In the genomic region with DNA sequence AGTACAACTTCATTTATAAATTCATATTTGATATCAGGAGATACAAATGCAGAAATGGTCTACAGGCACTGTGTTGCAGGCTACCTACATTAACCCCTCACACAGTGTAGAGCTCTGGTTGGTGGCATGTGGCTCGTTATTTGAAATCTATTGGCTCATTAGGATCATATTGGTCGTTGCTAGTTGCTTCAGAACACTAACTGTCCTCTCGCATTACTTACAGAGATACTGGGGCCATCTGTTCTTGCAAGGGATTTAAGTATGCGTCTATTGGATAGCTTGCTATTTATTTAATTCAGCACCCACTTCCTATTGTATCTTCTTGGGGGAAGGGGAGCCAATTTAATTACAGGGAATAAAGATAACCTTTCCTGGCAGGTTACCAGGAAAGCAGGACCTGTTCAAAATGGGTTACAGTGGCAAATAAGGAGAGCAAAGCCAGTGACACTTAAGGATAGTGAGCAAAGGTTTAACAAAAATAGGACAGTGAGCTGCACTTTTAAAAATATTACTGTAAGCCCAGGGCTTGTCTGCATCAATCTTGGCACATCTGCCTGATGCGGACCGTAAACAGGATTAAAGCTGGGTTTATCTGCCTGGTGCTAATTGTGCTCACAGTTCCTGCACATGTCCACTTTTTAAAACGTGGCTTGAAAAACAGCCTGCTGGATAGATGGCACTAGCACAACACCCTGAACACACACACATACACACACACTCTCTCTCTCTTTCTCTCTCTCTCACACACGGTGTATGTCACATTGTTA, we compare ENCODE assay signal across 13 mouse cellular contexts. TPM values are rescaled to one million over a fixed set of nuclear protein-coding genes. Genes with fewer than 3 reads are reported as not detected.
DNase-seq lines count a peak whose midpoint lies in the region; ATAC-seq lines count a peak whose summit lies in the region.
"Had no signal": no experiment of that assay in that cellular context is flagged by ENCODE, and none has a peak within 500 bp of the region (broad histone marks: within the 10 kb centered on the region; RNA-seq: fewer than 3 reads in every experiment).

No protein-coding gene starts in this region.

- WGBS in hindbrain, embryonic 15.5 days: 33% methylated on average over 8 of the region's 8 CpGs

- no peaks in the 10 kb centered on the region for H3K9me3 ChIP-seq in hindbrain, embryonic 15.5 days
- H3K9me3 ChIP-seq: embryonic facial prominence, embryonic 12.5 days had no signal

- no peak overlapping the region for H3K4me2 ChIP-seq in hindbrain, embryonic 15.5 days
- H3K4me2 ChIP-seq: embryonic facial prominence, embryonic 12.5 days had no signal

- no peak overlapping the region for H3K4me3 ChIP-seq in hindbrain, embryonic 15.5 days
- H3K4me3 ChIP-seq: embryonic facial prominence, embryonic 12.5 days had no signal

- 0 out of 2 replicates have a peak, but pooled peaks cover 7% of the 10 kb centered on the region for H3K4me1 ChIP-seq in hindbrain, embryonic 15.5 days (replicated peaks)
- H3K4me1 ChIP-seq: embryonic facial prominence, embryonic 12.5 days had no signal

- no peak overlapping the region; the same call in 1 of the 2 replicates for H3K27ac ChIP-seq in hindbrain, embryonic 15.5 days (replicated peaks)
- H3K27ac ChIP-seq: embryonic facial prominence, embryonic 12.5 days had no signal

- H3K36me3 ChIP-seq in hindbrain, embryonic 15.5 days: no peaks in the 10 kb centered on the region
- H3K36me3 ChIP-seq: embryonic facial prominence, embryonic 12.5 days had no signal

- DNase-seq in brain, embryonic 18.5 days (ENCODE audit: low read depth, low spot score): peak; percentile 26
- peak; percentile 71 for DNase-seq in cerebellum, adult 9-10 months
- peak; percentile 67 for DNase-seq in retina, embryonic 14.5 days (ENCODE audit: low spot score)
- DNase-seq in adrenal gland, postnatal 4 days (ENCODE audit: low spot score in 2 of 2): no peak
- no peak for DNase-seq in embryo, embryonic 10.5 days (ENCODE audit: low spot score)
- no peak for DNase-seq in frontal cortex, postnatal 14 days (ENCODE audit: low spot score in 2 of 2)

- no peak overlapping the region for H3K9ac ChIP-seq in hindbrain, embryonic 15.5 days
- H3K9ac ChIP-seq: embryonic facial prominence, embryonic 12.5 days had no signal

- 0 out of 2 replicates have a peak, but pooled peaks have one; percentile 42 for ATAC-seq in hindbrain, embryonic 15.5 days (ENCODE audit: low FRiP score, low read depth)
- ATAC-seq: intestine, embryonic 16.5 days had no signal

- no peaks in the 10 kb centered on the region for H3K27me3 ChIP-seq in hindbrain, embryonic 15.5 days
- H3K27me3 ChIP-seq: embryonic facial prominence, embryonic 12.5 days had no signal

RNA-seq across cellular contexts. Expression of a gene that starts 57.1 kb away (rescaled TPM):
- 47.0 and 48.7 TPM in 2 replicates for polyA plus RNA-seq in hindbrain, embryonic 15.5 days (2015; fragmentation: Nextera tagmentation; extraction: Ambion mirVana)
- 1 to 10 TPM; 1.1 to 1.4 TPM for total RNA-seq in adrenal gland, postnatal 4 days (2021)
- total RNA-seq: gastrocnemius, adult 18-20 months; megakaryocyte, adult 5-6 weeks had no signal
- polyA plus RNA-seq: heart, embryonic 14.5 days; spleen, adult 2 months had no signal

RNA-seq across cellular contexts. Expression of a gene that starts 57.2 kb away (rescaled TPM):
- polyA plus RNA-seq in hindbrain, embryonic 15.5 days (2015; fragmentation: Nextera tagmentation; extraction: Ambion mirVana): 2.5 and 3.3 TPM in 2 replicates
- 1 to 10 TPM; 1.7 to 2.1 TPM for total RNA-seq in adrenal gland, postnatal 4 days (2021)

Comparison
In these comparisons a context has a peak if more than half of its experiments do, and no peak if none do; other contexts are left out.
1. DNase-seq: peak in brain, embryonic 18.5 days (single experiment), cerebellum, adult 9-10 months (single experiment) and retina, embryonic 14.5 days (single experiment); none in adrenal gland, postnatal 4 days (0 of 2), embryo, embryonic 10.5 days (single experiment) and frontal cortex, postnatal 14 days (0 of 2).